Mouse (Mus musculus) lung, adult 2 months (tissue): ENCODE measurements around the gene Amotl2.

Experiments used
- CTCF ChIP-seq: fragments of 200-500 bp; IDR thresholded peaks from 2 replicates; pipeline ENCODE4 v1.5.1; 2011; ENCODE audit warnings: mild to moderate bottlenecking, low read length, control low read depth; ENCODE audit not compliant: insufficient read depth
- POLR2A ChIP-seq: fragments of 200-500 bp; IDR thresholded peaks from 2 replicates; pipeline ENCODE4 v1.6.1; 2011; ENCODE audit warnings: low read depth, mild to moderate bottlenecking, control low read depth, low read length, borderline replicate concordance; ENCODE audit errors: extremely low read depth

GRCm38 (mm10) chr9:102689406-102689939 is 27.0 kb upstream of the Amotl2 start:
- no peak for TF ChIP-seq CTCF
- TF ChIP-seq POLR2A, result no peak
